Mouse (Mus musculus): ENCODE data around the gene Mcts2.

DNA sequence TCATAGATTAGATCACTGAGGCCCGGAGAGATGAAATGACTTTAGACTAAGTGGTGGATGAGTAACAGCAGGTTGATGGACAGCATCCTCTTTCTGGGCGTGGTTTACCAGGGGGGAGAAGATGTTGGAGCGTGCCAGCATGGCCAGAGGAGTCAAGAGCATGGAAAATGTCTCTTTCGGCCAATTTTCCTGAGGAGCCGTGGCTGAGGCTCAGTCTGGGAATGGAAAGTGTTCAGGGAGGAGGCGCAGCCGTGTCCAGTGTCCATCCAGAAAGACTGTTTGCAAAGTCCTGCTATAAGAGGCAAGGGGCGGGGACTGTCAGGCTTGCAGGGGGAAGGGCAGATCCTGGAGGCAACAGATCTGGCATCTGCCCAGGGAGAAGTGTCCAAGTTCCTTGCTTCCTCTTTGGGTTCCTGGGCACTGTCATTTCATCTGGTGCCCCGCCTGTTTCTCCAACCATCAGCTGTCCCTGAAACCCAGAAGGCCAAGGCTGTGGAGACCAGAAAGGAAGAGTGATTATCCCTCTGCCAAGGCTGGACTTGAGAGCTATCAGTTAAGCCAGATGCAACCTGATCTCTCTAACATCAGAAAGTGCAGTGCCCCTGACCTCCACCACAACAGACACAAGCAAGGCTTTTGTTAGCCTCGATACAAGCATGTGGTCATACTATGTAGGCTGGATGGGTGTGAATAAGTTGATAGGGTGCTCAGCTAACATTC, 33.8 kb upstream of the Mcts2 start:
- TF ChIP-seq POLR2A (IDR thresholded peaks at IDR 0.05; ENCODE audit: control insufficient read depth, extremely low read depth, insufficient read depth, low read length, poor library complexity) (no peak), CTCF (IDR thresholded peaks at IDR 0.05; ENCODE audit: borderline replicate concordance, control insufficient read depth, extremely low read depth, insufficient read depth, low read length, poor library complexity) (no peak)

Measured in thymus, adult 2 months (tissue).